Mouse (Mus musculus) spleen, adult 2 months (tissue): Measurements from ENCODE around the gene S100b.

ENCODE experiments used
- CTCF ChIP-seq: fragments of 200-500 bp; IDR thresholded peaks from 2 replicates; pipeline ENCODE4 v1.5.1; 2011; ENCODE audit warnings: mild to moderate bottlenecking, inconsistent platforms; ENCODE audit not compliant: insufficient read depth, insufficient read length, insufficient replicate concordance; ENCODE audit errors: extremely low read depth
- POLR2A ChIP-seq: fragments of 200-500 bp; IDR thresholded peaks from 2 replicates; pipeline ENCODE4 v1.6.1; 2011; ENCODE audit warnings: low read depth, low read length, inconsistent platforms

DNA sequence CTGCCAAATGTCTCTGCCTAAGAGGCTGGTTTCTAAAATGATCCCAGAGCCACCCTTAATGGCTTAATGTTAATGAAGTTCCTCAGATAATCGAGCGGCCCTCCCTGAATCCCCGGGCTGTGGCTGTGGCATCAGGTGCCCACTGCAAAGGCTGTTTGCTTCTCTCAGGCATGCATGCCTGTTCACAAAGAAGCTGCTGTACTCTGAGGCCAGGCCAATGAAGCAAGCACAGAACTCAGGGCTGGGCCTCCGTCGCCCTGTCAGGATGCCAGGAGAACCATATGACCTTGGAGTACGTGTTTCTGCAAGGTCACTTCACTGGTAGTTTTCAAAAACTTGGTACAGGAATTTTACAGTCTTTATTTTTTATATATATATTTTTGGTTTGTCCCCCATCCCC, 2.0 kb downstream of the S100b start:
- TF ChIP-seq POLR2A (no peak), CTCF (no peak)
